Mouse (Mus musculus) spleen, adult 12 weeks (tissue): Measurements from ENCODE around the gene Mtx2.

Experiments
- DNase-seq: peaks from one replicate; pipeline ENCODE4 v3.0.0; 2022; ENCODE audit warnings: low spot score

Gene Mtx2

GRCm38 (mm10) chr2:74825730-74826430 is at the start of gene Mtx2:
TSS of gene Mtx2 (plus strand) at chr2:74825803.
- peak; percentile 53 for DNase-seq

DNA sequence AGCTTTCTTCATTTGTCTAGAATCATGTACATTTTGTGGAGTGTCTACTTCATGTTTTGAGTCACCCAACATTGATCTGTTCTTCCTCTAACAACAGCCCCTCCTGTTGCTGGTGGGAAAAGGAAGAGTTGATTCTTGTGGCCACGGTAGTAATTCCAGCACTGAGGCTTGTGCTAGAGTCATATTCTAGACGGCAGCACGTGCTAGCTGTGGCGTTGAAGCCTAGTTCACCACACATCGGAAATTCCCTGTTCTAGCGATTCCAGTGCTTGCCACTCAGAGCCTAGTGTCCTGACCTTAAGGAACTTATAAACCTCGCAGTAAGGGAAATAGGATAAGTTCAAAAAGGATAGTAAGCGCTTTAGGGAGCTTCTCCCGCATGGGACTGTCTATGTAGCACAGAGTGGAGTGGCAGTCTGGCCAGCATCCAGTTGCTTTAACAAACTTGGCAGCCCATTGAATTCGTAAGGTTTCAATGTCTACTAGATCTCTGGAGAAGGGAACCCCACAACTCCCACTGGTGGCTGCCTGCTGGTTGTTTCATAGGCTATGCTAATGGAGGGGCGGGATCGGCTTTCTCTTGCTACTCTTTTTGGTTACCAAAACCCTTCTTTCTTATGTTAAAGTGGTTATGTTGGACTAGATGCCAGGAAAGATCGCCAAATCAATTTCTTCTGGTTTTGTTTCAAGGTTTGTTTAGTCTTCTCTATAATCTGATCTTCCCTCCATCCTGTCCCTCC is 47.9 kb upstream of the Mtx2 start:
- no peak for DNase-seq

GRCm38 (mm10) chr2:74781386-74781785 is 44.2 kb upstream of the Mtx2 start:
- no peak for DNase-seq

- no peak for DNase-seq
These were observed 30.1 kb upstream of the Mtx2 start for GRCm38 (mm10) chr2:74795531-74795930.

GRCm38 (mm10) chr2:74808431-74808830 is 17.2 kb upstream of the Mtx2 start:
- DNase-seq, result no peak

GRCm38 (mm10) chr2:74822654-74823053 is 2.9 kb upstream of the Mtx2 start:
- no peak for DNase-seq

- no peak for DNase-seq
These were observed 253 bp upstream of the Mtx2 start for GRCm38 (mm10) chr2:74825371-74825729.

DNA sequence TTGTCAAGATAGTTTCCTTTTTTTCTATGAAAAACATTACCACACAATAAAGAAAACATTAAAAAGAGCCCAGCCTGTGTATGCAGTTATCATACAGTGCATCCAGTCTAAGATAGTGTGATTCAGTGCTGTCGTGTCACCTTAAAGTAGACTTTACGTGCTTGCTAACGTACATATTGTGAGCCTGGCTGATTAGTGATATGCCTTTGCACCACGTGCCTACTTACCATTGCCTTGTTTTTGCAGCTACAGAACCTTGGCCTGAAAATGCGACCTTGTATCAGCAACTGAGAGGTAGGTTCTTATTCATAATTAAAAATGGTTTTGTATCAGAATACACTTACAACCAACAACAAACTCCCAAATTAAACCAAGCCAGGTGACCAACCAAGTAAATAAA is 21.4 kb downstream of the Mtx2 start:
- DNase-seq, result no peak

- no peak for DNase-seq
These were observed 21.9 kb downstream of the Mtx2 start for GRCm38 (mm10) chr2:74847516-74847915.

GRCm38 (mm10) chr2:74850036-74850435 is 24.4 kb downstream of the Mtx2 start:
- no peak for DNase-seq

- DNase-seq, result peak; percentile 1
These were observed 36.5 kb downstream of the Mtx2 start for GRCm38 (mm10) chr2:74862070-74862476.

DNA sequence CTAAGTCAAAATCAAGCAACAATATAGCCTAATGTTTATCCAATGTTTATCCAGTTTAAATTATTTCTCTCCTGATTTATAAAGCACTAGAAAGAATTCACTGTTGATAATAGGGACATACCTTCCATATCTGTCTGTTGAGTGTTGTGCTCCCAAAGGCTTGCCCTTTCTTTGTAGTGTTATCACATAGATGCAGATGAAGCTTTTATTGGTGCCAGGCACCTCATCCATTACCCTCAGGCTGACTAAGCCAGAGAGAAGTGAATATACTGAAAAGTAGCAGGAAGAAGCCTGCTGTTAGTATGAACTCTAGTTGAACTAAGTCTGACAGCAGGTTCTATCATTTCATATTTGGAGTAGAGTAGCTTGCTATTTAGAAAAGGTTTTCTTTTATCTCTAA is 39.8 kb downstream of the Mtx2 start:
- no peak for DNase-seq

- no peak for DNase-seq
These were observed 48.4 kb downstream of the Mtx2 start for GRCm38 (mm10) chr2:74874043-74874442.

DNA sequence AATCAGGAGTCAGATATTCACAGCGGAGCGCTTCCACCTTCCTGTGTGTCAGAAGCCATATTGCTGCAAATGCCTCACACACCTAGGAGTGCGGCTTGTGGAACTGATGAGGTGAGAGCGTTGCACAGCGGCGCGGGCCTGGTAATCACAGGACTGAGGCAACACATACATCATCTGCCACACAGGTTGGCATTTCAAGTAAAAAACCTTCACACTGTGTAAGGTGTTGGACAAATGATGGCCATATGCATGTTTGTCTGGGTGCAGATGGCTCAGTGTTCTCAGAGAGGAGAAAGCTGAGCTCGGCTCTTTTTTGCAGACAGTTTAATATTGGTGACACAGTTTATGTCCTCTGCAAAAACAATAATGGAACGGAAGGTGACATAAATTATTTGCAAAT is 58.8 kb downstream of the Mtx2 start:
- DNase-seq, result no peak

GRCm38 (mm10) chr2:74891868-74892267 is 66.3 kb downstream of the Mtx2 start:
- no peak for DNase-seq

DNA sequence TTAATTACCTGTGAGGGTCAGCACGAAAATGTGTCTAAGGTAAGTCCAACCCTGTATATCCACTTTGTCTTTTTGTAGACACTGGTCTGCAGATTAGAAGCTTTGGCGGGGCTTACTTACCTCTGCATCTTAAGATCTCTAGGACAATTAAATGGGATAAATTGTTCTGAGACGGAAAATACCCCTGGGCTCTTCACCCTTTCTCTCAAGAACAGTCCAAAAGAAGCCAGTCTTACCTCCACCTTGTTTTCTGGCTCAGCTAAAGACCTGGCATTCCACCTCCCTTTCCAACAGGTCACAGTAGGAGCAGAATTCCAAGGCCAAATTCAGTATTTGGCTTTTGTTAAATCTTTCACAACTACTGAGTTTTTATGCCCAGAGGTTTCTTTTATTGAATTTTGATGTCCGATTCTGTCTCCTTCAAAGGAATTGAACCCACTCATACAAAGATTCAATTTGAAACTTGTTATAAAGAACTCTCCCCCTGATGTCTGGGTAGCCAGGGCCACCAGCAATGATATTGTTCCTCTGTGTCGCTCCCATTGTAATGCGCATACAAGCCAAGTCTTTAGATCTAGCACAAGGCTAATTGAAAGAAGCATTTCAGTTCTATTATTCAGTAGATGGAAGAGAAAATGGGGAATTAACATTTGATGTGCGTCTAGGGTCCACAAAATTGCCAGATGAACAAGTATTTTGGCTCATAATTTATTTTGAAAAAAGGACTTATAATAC is 67.4 kb downstream of the Mtx2 start:
- DNase-seq, result no peak

GRCm38 (mm10) chr2:74894061-74894460 is 68.5 kb downstream of the Mtx2 start:
- DNase-seq, result no peak

- no peak for DNase-seq
These were observed 74.4 kb downstream of the Mtx2 start for GRCm38 (mm10) chr2:74899973-74900372.

- no peak for DNase-seq
These were observed 76.2 kb downstream of the Mtx2 start for GRCm38 (mm10) chr2:74901764-74902295.

GRCm38 (mm10) chr2:74907368-74908291 is 82.0 kb downstream of the Mtx2 start:
- no peak for DNase-seq

- DNase-seq, result no peak
These were observed 86.4 kb downstream of the Mtx2 start for GRCm38 (mm10) chr2:74912031-74912430.
